Mouse (Mus musculus): ENCODE measurements at regions not wholly inside any gene's neighbourhood (a gene's known extent, or its start where the extent isn't known, plus 50 kb on each side); places are given as distances from the start of the nearest gene placed in this dataset.

DNA sequence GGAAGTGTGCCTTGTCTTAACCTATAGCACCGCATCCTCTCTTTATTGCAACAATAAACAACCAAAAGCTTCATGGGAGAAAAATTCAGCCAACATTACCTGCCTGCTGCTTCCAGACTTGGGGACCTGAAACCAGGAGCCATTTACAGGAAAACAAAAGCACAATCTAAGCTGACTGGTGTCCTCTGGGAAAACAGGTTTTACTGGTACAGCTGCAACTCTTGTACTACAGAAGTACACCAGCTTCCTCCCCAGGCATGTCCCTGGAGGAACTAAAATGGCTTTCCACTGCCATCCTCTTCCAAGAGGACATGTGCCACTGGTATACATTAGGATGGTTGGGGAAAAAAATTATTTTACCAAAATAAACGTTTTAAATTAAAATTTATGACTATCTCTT, 63.9 kb upstream of the Ptprk start:
- TF ChIP-seq CHD2 (IDR thresholded peaks at IDR 0.05; ENCODE audit: low read depth, low read length) (no peak), ZC3H11A (IDR thresholded peaks at IDR 0.05; ENCODE audit: borderline replicate concordance, low read depth, low read length) (no peak), MAFK (IDR thresholded peaks at IDR 0.05; ENCODE audit: insufficient read depth, low read depth, low read length) (no peak), ZNF384 (IDR thresholded peaks at IDR 0.05; ENCODE audit: low read depth, low read length) (no peak), HCFC1 (IDR thresholded peaks at IDR 0.05; ENCODE audit: borderline replicate concordance, insufficient read depth, low read length) (no peak)
